16 mouse cellular contexts compared by ENCODE assay signal in genomic region chr10:5561706-5562105, GRCm38 (mm10).
"Had no signal": no experiment of that assay in that cellular context is flagged by ENCODE, and none has a peak within 500 bp of the region (broad histone marks: within the 10 kb centered on the region; RNA-seq: fewer than 3 reads in every experiment).

No protein-coding gene starts in this region.

- H3K27me3 ChIP-seq: neural tube, embryonic 13.5 days; neural tube, embryonic 15.5 days; stomach, embryonic 15.5 days had no signal

- H3K27ac ChIP-seq: neural tube, embryonic 13.5 days; neural tube, embryonic 15.5 days; stomach, embryonic 15.5 days; stomach, postnatal 0 days had no signal

- DNase-seq: retina, postnatal 1 day; right cerebral cortex, adult 18-20 months; right cerebral cortex, postnatal 14 days; right cerebral cortex, postnatal 25 days; right cerebral cortex, postnatal 4 days; spleen, adult 18-20 months; thymus, adult 18-20 months; thymus, adult 2 months; thymus, postnatal 14 days; thymus, postnatal 25 days; thymus, postnatal 36 days; thymus, postnatal 4 days had no signal

- H3K9ac ChIP-seq: neural tube, embryonic 13.5 days; neural tube, embryonic 15.5 days; stomach, embryonic 15.5 days had no signal

- H3K4me1 ChIP-seq: neural tube, embryonic 13.5 days; neural tube, embryonic 15.5 days; stomach, embryonic 15.5 days had no signal

- H3K4me3 ChIP-seq: neural tube, embryonic 13.5 days; neural tube, embryonic 15.5 days; stomach, embryonic 15.5 days had no signal

- H3K36me3 ChIP-seq: neural tube, embryonic 13.5 days; neural tube, embryonic 15.5 days; stomach, embryonic 15.5 days had no signal

- H3K4me2 ChIP-seq: neural tube, embryonic 13.5 days; neural tube, embryonic 15.5 days; stomach, embryonic 15.5 days had no signal

- H3K9me3 ChIP-seq: neural tube, embryonic 13.5 days; neural tube, embryonic 15.5 days; stomach, embryonic 15.5 days had no signal
